Mouse (Mus musculus) cerebellum, adult 8-10 months (tissue): ENCODE measurements around the gene Chn1.

Experiments used
- DNase-seq: peaks from one replicate; pipeline ENCODE4 v3.0.0; 2022

Gene Chn1

GRCm38 (mm10) chr2:73618486-73619052, 156.6 kb downstream of the Chn1 start:
- DNase-seq = no peak

DNA sequence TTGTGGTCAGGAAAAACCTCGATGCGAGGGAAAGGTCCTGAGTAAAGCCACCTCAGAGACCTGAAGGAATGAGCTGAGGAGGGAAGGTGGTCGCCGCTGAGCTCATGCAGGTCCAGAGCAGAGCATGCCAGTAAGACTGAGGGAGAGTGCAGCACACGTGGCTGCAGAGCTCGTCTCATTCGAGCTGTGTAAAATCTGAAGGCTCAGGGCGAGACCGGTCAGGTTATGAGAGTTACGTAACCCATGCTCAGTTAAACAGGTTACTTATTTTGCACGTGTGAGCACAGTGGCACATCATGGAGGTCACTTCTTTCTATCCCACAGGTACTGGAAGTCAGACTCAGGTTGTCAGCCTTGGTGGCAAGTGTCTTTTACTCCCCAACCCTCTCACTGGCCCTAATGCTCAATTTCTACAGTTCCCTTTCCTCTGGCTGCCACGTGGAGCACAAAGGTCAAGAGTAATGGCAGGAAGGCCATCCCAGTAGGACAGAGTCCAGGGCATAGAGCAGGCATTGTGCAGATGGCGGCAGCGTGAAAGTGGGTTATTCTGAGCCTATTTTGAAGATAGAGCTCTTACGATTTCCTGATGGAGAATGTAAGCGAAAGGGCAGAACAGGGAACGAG, 158.6 kb downstream of the Chn1 start:
- DNase-seq = no peak

- no peak for DNase-seq
Measured at GRCm38 (mm10) chr2:73615456-73615855, 159.7 kb downstream of the Chn1 start.

DNA sequence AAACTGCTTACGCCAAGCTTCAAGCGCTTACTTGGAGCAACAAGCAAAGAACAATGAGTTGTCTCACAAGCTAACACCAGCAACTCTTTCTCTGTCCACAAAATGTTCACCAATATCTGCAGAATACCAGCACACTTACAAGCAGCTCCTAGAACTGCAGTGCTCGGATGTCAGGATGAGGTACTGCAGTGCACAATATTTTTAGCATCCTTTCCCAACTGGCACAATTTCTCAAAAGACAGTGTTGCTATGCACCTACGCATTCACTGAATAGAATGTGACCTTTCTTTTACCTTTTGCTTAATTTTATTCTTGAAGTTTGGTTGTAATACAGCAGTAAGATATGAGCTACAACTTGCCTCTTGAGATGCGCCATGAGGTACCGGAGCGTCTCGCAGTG, 160.8 kb downstream of the Chn1 start:
- no peak for DNase-seq

GRCm38 (mm10) chr2:73612941-73613340, 162.2 kb downstream of the Chn1 start:
- DNase-seq = no peak

GRCm38 (mm10) chr2:73612367-73612914, 162.7 kb downstream of the Chn1 start:
- DNase-seq = no peak

- DNase-seq = no peak
Measured at GRCm38 (mm10) chr2:73611798-73612197, 163.3 kb downstream of the Chn1 start.

DNA sequence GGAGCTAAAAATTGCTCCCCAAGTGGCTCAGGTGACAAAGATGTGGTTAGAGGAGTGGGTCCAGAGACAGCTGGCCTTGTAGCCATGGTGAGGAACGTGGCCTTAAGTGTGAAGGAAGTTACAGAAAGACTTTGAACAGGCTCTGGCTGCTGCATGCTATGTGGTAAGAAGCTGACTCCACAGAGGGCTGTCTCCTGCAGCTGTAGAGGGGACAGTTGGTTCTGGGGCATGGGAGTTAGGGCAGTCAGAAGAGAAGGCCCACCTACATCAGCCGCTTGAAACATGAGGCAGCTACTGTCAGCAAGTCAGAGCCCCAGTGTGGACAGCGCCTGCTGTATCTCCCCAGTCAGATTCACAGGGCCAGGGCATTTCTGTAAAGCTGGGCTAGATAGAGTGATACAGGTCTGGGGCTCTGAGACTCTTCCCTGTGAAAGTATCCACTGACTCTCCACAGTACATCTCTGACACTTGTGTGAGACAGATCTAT, 165.4 kb downstream of the Chn1 start:
- DNase-seq = no peak

DNA sequence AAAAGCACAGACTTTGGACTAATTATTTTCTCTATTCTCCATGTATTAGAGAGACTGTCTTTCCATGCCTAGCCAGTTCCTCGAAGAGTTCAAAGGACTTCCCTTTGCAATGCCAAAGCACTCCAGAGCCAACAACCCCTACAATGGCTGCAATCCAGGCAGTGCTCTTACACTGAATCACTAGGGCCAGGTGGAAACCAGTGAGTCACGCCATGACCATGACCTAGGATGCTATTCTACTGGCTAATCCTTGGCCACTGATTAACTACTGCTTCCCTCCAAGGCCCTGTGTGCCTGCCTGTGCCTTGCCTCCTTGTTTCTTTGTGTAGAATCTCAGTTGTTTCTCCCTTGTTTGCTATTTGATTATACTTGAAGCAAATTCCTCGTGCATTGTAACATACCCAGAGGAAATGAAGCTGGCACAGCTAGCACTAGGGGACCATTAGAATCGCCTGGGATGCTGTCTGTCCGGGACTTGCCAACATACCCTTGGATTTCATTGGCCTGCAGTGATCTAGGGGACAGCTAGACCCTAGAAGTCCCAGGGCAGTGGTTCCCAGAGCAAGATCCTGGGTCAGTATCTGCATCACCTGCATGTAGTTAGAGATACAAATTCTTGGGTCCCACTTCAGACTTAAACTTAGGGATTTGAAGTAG, 166.0 kb downstream of the Chn1 start:
- DNase-seq = no peak

GRCm38 (mm10) chr2:73608391-73608790, 166.8 kb downstream of the Chn1 start:
- no peak for DNase-seq

DNA sequence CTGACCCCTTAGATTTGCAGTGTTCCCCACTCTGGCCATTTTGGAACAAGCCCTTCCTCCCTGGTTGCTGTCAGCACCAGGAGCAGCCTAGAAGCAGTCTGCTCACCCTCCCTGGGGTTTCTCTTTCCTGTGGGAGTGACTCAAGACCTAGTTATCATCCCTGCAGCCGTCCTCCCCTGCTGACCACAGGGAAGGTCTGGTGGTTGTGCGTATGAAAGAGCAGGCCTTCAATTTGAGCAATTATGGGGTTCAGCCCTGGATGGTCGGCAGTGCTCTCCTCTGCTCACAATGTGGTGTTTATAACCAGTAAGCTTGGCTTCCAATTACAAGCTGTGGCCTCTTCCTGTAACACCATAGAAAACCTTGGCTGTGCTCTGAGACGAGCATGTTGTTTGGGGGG, 167.5 kb downstream of the Chn1 start:
- no peak for DNase-seq

DNA sequence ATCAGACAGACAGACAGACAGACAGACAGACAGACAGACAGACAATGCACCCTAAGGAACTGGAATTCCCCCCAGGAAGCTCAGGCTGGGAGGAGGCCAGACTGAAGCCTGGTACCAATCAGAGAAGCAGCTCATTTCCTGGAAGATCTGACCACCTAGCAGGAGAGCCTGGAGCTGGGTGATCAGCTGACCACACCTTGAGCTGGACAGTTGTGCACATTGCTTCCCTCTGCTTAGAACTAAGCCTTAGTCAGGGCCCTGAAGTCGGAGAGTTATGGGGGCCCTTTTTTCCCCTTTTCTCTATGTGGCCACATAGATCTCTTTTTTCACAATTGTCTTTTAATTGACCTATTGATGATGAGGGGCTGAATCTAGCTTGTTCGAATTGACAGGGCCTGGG, 168.0 kb downstream of the Chn1 start:
- no peak for DNase-seq

DNA sequence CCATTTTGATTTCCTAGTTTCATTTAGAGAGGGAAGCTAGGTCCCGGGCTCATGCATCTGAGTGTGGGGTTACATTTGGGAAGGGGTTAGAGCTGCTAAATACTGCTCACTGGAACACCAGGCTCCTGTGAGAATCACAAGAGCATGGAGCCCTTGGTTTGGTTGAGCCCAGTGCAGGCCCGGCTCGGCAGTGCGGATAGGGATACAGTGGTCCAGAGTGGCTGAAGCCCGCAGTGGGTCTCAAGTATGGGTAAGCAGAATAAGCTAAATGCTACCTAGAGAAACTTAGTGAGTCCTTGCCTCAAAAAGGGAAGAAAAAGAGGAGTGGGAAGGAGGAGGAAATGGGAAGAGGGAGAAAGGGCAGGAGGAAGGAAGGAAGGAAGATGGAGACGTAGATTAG, 168.5 kb downstream of the Chn1 start:
- no peak for DNase-seq

DNA sequence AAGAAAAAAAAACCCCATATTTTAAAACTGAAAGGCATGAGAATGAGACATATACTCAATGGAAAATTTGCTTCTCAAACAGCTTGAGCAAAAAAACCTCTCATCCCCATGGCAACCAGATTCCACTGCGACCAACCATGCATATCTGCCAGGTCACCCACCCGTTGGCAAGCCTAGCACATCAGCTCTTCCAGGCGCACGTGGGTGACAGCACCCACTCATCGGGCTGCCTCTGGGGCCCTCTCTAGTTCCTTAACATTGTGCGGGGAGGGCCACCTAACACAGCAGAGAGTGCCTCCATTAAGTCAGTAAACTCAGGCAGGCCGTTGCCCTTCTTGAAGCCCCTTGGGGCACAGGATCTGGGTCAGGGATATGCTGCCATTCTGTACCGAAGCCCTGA, 170.1 kb downstream of the Chn1 start:
- no peak for DNase-seq

- DNase-seq = no peak
Measured at GRCm38 (mm10) chr2:73604579-73604978, 170.6 kb downstream of the Chn1 start.

DNA sequence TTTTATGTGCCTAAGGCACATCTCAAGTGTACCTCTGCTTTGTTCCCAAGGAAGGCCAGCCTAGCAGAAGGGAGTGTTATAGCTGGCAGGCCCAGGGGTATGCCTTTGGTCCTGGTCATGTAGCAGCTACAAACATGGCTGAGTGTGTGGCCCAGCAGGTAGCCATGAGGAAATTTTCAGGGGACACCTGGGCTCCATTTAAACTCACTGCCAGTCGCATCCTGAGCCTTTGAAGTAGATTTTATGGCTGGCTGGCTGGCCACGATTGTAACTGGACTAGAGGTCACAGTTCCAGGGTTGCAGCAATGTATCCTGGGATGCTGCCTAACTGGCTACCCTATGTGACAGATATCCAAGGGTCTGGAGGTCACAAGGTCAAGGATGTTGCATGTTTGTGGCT, 174.5 kb downstream of the Chn1 start:
- DNase-seq = no peak

DNA sequence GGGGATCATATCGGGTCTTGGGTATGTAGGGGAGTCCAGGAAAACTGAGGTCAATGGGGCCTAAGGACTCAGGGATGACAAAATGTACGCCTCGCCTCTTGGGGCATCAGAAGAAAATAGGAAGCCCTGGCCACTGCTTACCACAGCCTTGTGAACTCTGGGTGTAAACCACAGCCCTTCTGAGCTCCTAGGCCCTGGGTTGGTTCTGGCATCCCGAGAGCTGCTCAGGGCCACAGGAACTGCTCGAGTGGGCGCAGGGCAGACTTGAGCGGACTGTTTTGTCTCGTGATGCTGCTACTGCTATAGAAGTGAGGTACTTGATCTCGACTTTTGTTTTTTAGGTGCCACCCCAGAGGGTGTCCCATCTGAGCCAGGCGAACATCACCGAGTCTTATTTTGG, 177.4 kb downstream of the Chn1 start:
- DNase-seq = no peak

DNA sequence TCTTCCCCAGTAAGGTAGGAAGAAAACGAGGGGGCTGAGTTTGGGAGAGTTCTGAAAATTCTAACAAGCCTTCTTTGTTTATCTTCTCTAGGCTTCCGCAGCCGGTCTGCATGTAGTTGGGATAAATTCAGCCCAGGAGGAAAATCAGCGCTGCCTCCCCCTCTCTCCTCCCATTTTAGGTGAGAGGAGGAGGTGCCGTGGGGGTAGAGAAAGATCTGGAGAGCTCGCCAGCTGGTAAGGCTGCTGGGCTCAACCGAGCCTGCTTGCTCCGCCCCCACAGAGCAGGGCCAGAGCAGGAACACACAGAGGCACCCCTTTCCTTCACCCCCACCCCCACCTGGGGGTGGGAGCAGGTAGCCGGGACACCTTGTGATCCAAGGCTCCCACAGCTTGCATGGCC, 178.4 kb downstream of the Chn1 start:
- no peak for DNase-seq

GRCm38 (mm10) chr2:73596326-73596725, 178.8 kb downstream of the Chn1 start:
- DNase-seq = no peak

DNA sequence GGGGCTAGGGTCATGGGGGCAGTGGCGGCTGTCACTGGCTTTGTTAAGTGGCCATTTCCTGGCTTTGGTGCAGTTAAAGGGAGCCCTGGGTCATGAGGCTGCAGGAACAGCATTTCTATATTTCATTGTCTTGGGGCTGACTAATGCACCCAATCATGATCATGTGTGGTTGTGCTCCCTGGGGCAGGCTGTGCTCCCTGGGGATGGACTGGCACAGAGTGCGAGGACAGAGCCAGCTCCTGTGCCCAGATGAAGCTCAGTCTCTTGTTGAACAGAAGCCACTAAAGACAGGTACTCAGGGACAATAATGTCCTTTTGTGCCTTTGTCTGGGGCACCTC, 182.1 kb downstream of the Chn1 start:
- DNase-seq = no peak

GRCm38 (mm10) chr2:73592231-73593100, 182.7 kb downstream of the Chn1 start:
- no peak for DNase-seq

DNA sequence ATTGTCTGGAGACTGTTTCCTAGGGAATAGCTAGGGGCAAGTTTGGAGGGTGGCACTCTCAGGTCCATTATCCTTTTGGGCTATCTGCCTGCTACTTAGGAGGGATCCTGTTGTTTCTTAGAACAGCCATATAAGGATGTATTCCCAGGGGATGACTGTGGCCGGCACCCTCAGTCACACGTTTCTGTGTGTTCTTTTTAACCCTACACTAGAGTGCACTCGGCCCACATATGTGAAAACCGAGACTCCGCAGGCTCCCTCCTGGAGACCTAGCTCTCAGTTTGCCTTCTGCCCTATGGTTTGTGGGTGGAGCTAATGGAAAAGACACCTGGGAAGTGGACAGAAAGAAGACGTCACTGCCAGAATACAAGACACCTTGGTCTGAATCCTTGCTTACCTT, 183.9 kb downstream of the Chn1 start:
- no peak for DNase-seq

DNA sequence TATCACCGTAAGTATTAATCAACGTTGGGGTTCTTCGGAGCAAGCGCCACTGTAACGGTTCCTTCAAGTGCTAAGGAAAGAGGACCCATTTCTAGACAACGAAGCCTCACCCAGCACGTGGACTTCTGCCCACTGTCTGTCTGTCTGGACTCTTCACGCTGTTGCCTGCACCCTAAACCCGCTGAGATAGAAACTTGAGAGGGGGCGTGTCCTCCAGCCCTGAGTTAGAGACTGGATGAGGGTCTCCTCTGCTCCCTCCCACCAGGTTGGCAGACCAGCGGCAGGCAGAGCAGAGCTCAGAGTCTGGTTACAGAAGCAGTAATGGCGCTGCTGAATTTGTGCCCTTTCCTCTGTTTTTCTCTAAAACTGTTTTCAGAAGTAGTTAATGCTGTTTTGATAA, 185.0 kb downstream of the Chn1 start:
- DNase-seq = no peak
